Mouse (Mus musculus) neural tube, postnatal 0 days (tissue): ENCODE measurements around the gene Slc12a4. TPM values are rescaled to one million over a fixed set of nuclear protein-coding genes. Genes with fewer than 3 reads are reported as not detected.

Source experiments
- microRNA-seq: library from miRNA; unstranded; fragments of <30 nt; microRNA quantifications from one replicate; pipeline ENCODE4, GENCODE M21; 2016
- polyA plus RNA-seq: library from polyadenylated mRNA; unstranded; fragments of >200 nt; fragmentation: Nextera tagmentation; extraction: Ambion mirVana; gene quantifications from 2 replicates; pipeline ENCODE4 v1.2.1, GENCODE M21; 2015

The Slc12a4 gene
- polyA plus RNA-seq, result 15.6 and 15.7 TPM in 2 replicates

GRCm38 (mm10) chr8:105965905-105966341 lies at the start of gene Slc12a4:
Gene Slc12a4, minus strand, starts transcription at chr8:105966097.

DNA sequence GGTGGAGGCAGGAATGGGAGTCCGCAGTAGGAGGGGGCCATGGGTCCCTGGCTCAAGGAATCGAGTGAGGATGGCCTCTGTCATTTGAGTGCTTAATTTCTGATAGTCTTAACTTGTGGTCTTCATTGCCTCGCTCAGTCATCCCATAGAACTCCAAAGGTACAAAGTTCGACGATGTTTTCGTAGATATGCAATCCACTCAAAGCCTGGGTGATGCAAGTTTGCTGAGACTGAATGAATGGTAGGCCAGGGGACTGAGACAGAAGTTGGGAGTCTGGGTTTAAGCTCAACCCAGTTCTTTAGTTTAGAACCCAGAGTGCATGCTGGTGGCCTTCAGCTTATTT lies 45.7 kb upstream of the Slc12a4 start, which contains the start of gene Ddx28:
Ddx28 (minus strand) TSS at position 240 of the 344 bp plus-strand sequence.

DNA sequence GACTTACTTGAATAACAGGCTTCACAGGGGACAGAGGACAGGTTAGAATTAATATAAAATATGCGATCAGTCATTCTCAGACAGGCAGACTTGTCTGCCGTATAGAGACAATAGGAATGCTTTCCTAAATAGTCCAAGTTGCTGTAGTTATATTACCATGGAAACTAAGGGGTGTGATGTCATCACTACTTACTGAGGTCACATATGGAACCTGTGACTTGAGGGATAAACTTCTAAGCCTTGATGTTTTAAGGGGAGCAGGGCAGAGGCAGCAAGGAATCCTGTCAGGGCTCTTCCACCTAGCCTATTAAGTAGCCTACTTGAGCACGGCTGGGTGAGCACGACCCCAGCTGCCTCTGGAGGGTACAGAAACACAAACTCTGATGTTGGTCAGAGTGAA lies 40.0 kb upstream of the Slc12a4 start, which contains the start of gene Dpep2nb:
Dpep2nb (minus strand) TSS at position 101 of the 400 bp plus-strand sequence.

GRCm38 (mm10) chr8:105990856-105991387 lies 25.0 kb upstream of the Slc12a4 start, which contains the start of gene Dus2:
Gene Dus2, plus strand, starts transcription at chr8:105991337.

GRCm38 (mm10) chr8:105979325-105979724 lies 13.4 kb upstream of the Slc12a4 start, which contains the start of gene Dpep3:
Gene Dpep3, minus strand, starts transcription at chr8:105979429.

GRCm38 (mm10) chr8:105943321-105943739 lies 22.6 kb downstream of the Slc12a4 start, which contains the start of gene Lcat:
Gene Lcat, minus strand, starts transcription at chr8:105943382.

DNA sequence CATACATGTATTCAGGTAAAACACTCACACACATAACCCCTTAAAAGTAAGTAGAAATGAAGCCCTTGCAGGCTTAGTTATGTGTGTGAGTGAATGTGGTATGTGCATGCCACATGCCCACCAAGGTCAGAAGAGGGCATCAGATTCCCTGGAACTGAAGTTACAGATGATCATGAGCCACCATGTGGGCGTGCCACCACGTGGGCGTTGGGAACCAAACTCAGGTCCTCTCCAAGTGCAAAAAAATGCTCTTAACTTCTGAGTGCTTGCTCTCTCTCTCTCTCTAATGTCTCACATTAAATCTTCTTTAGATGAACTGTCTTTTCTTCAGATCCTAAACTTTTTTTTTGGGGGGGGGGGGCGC lies 27.6 kb downstream of the Slc12a4 start, which contains the start of gene Psmb10:
Psmb10 (minus strand) TSS at position 139 of the 364 bp plus-strand sequence.

DNA sequence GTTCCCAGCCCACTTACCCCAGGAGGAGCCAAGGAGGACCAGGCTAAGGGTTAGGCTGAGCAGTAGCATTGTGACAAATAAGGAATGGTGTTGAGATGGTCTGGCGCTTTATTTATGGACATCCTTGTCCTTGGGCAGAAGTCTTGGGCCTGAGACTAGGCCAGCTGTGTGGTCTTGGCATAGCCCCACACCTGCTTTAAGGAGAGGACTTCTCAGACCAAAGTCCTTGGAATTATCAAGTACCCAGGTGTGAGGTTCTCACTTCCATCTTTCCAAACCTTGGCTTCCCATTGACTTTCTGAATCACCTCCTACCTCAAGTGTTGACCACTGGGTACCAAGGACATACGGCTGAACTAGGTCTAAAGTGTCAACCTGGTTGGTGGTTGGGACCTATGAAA lies 32.1 kb downstream of the Slc12a4 start, which contains the start of gene Ctrl:
Ctrl (minus strand) TSS at position 101 of the 400 bp plus-strand sequence.

GRCm38 (mm10) chr8:105900180-105900940 lies 65.5 kb downstream of the Slc12a4 start, which contains the start of gene Pskh1:
Gene Pskh1, plus strand, starts transcription at chr8:105900441.

Small RNAs within 50 kb of the gene (microRNA-seq; reads per million reads assigned to microRNA genes)
- not detected for gene Mir7074

Other genes with a start within 250 kb of the Slc12a4 start
- gene Gfod2, start 207.4 kb downstream of the Slc12a4 start, polyA plus RNA-seq, result 43.2 and 48.6 TPM in 2 replicates
- 6.8 and 7.9 TPM in 2 replicates for gene Ranbp10, start 138.7 kb downstream of the Slc12a4 start, polyA plus RNA-seq
- gene Tsnaxip1, start 138.4 kb downstream of the Slc12a4 start, polyA plus RNA-seq, result 0.25 and 0.45 TPM in 2 replicates
- gene Cenpt, start 112.8 kb downstream of the Slc12a4 start, polyA plus RNA-seq, result 33.7 and 38.1 TPM in 2 replicates
- gene Thap11, start 111.0 kb downstream of the Slc12a4 start, polyA plus RNA-seq, result 46.5 and 47.5 TPM in 2 replicates
- 124 and 138 TPM in 2 replicates for gene Nutf2, start 105.5 kb downstream of the Slc12a4 start, polyA plus RNA-seq
- 28.9 and 35.3 TPM in 2 replicates for gene Edc4, start 85.2 kb downstream of the Slc12a4 start, polyA plus RNA-seq
- gene Nrn1l, start 72.5 kb downstream of the Slc12a4 start, polyA plus RNA-seq, result 2.4 and 5.5 TPM in 2 replicates
- 8.6 and 9.3 TPM in 2 replicates for gene Pskh1, start 65.7 kb downstream of the Slc12a4 start, polyA plus RNA-seq
- gene Ctrl, start 32.2 kb downstream of the Slc12a4 start, polyA plus RNA-seq, result 1.8 and 2.8 TPM in 2 replicates
- 127 and 138 TPM in 2 replicates for gene Psmb10, start 27.7 kb downstream of the Slc12a4 start, polyA plus RNA-seq
- gene Lcat, start 22.7 kb downstream of the Slc12a4 start, polyA plus RNA-seq, result 16.8 TPM in 2 replicates
- not detected in 2 replicates for gene Dpep3, start 13.3 kb upstream of the Slc12a4 start, polyA plus RNA-seq
- 25.2 and 25.4 TPM in 2 replicates for gene Dus2, start 25.2 kb upstream of the Slc12a4 start, polyA plus RNA-seq
- gene Dpep2nb, start 39.9 kb upstream of the Slc12a4 start, polyA plus RNA-seq, result 0.21 TPM in 1 of 2 replicates, not detected in the other
- gene Ddx28, start 45.8 kb upstream of the Slc12a4 start, polyA plus RNA-seq, result 19.0 and 19.6 TPM in 2 replicates
- gene Nfatc3, start 92.7 kb upstream of the Slc12a4 start, polyA plus RNA-seq, result 2.7 and 2.9 TPM in 2 replicates
- gene Esrp2, start 170.9 kb upstream of the Slc12a4 start, polyA plus RNA-seq, result 0.13 and 0.48 TPM in 2 replicates
- 15.2 and 15.4 TPM in 2 replicates for gene Pla2g15, start 184.3 kb upstream of the Slc12a4 start, polyA plus RNA-seq
- 46.4 and 47.3 TPM in 2 replicates for gene Slc7a6, start 202.8 kb upstream of the Slc12a4 start, polyA plus RNA-seq
- 32.3 and 36.1 TPM in 2 replicates for gene Slc7a6os, start 244.8 kb upstream of the Slc12a4 start, polyA plus RNA-seq
- 49.1 and 56.5 TPM in 2 replicates for gene Prmt7, start 244.8 kb upstream of the Slc12a4 start, polyA plus RNA-seq